Mouse (Mus musculus): Measurements from ENCODE around the gene Cenpp.
"Not testable (repeated sequence)": the region's sequence is repeated elsewhere in the genome, so short reads cannot be mapped to it uniquely, and the experiment has no call there.

Cenpp gene

DNA sequence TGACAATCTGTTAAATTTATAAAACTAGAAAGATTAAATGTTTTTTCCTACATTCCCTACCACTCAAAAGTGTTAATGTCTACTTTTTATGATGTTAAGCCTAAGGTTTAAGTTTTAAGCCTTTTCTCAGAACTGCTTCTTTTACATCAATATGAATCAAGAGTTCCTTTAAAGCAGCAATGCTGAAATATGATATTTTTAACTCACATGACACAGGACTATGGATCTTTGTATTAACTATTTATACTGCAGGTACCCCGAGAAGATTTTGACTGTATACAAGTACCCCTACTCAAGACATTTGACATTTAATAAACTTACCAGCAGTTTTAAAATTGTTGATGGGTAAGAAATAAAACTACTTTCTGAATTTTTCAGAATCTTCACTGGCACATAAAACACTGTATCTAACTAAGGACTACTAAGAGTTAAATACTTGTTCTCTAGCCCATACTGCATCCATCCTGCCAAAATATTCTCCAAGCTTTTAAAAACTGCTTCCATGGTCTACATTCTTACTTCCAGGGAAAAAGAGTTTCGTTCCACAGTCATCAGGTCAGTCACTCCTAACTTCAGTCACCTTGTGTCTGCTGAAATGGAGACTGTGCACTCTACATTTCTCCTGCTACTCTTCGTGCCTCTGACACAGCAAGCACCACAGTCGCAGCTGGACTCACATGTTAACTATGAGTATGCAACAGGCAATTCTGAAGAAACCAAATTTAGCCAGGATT is 43.8 kb downstream of the Cenpp start:
- no peak for DNase-seq (ENCODE audit: low read depth in 1 of 2, low spot score in 2 of 2)

DNA sequence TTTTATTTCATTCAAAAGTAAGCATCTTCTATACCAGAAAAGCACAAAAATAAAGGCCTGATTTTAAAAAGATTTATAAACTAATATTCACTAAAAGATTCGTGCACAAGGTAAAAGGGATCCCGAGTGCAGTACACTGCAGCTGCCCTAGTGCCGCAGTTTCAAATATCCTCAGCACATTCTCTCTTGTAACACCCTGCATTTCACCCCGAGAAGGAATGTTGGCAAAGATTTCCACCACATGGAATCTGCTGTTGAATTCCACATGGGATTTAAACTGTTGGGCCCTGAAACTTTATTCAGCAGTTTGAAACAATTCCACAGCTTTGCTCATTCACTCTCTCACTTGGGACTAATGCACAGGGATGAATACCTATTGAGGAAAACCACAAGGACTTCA is 44.9 kb downstream of the Cenpp start, which contains the start of gene Ogn:
Gene Ogn (plus strand): TSS at position 333 of the 400 bp plus-strand sequence.
- no peak for DNase-seq (ENCODE audit: low read depth in 1 of 2, low spot score in 2 of 2)

DNA sequence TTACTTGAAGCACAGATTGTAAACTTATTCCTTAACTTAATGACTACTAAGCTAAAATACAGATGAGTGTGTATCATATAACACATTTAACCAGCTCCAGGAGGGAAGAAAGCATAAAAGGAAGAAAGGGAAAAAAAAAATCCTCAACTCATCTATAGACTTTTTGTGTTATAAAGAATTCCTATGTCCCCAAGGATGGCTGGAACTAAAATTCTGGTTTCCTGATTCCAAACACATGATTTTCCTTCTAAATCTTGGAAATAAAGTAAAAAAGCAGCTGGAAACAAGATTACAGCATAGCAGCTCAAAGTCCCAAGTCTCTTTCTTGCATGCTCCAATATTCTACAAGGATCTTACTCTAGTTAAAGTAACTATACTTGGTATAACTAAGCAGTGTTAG is 49.0 kb downstream of the Cenpp start:
- no peak for DNase-seq (ENCODE audit: low read depth in 1 of 2, low spot score in 2 of 2)

GRCm38 (mm10) chr13:49602541-49602940 is 50.0 kb downstream of the Cenpp start:
- DNase-seq (ENCODE audit: low read depth in 1 of 2, low spot score in 2 of 2): not testable (repeated sequence)

DNA sequence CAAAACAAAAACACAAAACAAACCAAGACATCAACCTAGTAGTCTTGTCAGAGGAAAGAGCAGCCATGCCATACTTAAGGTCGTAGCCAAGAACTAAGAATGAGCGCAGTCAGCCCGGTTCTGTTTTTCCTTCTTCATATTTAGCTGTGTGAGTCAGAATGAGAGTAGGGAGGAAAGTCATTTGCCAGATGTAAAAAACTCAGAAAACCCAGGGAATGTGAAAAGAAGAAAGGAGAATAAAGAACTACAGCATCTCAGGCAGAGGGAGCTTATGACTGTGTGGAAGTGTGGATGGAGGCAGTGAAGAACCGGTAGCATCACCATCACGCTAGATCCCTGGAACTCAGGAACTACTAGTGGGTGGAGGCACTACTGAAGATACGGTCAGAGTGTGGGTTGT is 66.5 kb downstream of the Cenpp start:
- DNase-seq (ENCODE audit: low read depth in 1 of 2, low spot score in 2 of 2): no peak

GRCm38 (mm10) chr13:49584307-49585005 is 68.1 kb downstream of the Cenpp start:
- no peak for DNase-seq (ENCODE audit: low read depth in 1 of 2, low spot score in 2 of 2)

- DNase-seq (ENCODE audit: low read depth in 1 of 2, low spot score in 2 of 2): no peak
These were observed 68.7 kb downstream of the Cenpp start for GRCm38 (mm10) chr13:49583859-49584258.

DNA sequence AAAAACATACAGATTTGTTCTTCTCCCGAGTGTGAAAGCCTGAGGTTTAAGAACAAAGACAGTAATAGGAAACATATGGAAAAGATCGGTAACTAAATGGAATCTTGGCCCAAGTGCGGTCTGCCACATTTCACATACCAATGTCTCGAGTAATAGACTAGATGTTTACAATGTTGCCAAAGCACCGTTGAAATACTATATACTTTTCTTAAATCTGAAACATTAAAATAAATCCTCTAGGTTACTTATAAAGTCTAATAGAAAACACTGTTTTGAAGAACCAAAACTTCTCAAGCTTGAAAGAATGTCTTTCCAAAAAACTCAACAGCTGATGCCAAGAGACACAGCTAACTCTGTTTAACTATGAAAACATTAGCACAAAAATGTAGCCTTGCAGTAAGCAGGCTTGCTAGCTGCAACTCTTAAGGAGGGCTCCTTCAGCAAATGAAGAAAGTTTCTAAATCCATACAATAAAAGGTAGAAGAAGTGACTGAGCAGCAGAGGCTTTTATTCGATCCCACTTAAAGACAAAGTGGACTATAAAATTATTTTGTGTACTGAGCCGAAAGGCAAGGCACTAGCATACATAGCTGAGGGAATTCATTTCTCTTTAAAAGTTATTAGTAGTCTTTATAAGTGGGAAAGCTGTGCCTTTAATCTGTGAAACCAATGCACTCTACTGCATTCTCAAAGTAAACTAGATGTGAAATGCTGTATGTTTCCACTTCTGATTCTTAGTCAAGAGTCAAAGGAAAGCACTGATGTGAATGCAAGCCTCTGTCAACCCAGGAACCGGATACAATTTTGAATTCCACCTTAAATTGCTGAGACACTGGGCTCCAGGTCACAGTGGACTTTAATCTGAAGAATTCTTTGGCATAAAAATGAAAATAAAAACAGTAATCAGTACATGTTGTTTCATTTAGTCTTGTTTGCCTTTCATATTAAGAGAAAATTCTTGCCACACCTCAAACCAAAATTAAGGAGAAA is 70.7 kb downstream of the Cenpp start, which contains the start of gene Omd:
Gene Omd (plus strand): TSS at position 922 of the 990 bp plus-strand sequence.
- no peak for DNase-seq (ENCODE audit: low read depth in 1 of 2, low spot score in 2 of 2)

GRCm38 (mm10) chr13:49571418-49571817 is 81.2 kb downstream of the Cenpp start:
- DNase-seq (ENCODE audit: low read depth in 1 of 2, low spot score in 2 of 2): no peak

GRCm38 (mm10) chr13:49570371-49570770 is 82.2 kb downstream of the Cenpp start:
- no peak for DNase-seq (ENCODE audit: low read depth in 1 of 2, low spot score in 2 of 2)

DNA sequence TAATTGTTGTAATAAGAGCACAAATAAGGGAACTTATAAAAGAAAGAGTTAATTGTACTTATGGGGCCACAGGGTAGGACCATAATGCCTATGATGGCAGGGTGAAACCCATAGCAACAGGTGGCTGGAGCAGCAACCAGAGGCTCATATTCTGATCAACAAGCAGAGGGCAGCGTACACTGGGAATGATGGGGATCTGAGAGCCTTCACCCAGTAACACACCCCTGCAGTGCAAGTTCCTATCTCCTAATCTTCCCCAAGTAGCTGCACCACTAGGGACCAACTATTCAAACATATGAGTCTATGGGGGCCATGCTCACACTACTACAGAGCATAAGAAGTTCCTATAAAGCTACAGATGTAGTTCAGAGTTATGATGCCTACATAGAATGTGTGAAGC is 88.2 kb downstream of the Cenpp start:
- no peak for DNase-seq (ENCODE audit: low read depth in 1 of 2, low spot score in 2 of 2)

DNA sequence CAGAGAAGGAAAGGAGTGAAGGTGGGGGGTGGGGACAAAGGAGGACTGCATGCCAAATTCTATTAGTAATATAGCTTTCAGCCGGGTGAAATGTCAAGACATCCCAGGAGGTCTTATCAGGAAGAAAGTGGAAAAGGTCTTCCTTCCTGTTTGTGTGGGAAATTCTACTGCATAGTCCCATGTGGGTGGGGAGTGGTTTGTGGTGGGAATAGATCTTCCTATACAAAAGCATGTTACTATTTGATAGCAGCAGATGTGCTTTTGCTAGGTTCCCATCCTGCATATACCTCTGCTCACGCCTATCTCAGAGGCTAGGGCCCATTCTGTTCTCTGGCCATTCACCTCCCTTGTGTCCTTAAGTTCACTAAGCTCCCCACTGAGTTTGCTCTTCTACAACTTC is 91.7 kb downstream of the Cenpp start:
- no peak for DNase-seq (ENCODE audit: low read depth in 1 of 2, low spot score in 2 of 2)

DNA sequence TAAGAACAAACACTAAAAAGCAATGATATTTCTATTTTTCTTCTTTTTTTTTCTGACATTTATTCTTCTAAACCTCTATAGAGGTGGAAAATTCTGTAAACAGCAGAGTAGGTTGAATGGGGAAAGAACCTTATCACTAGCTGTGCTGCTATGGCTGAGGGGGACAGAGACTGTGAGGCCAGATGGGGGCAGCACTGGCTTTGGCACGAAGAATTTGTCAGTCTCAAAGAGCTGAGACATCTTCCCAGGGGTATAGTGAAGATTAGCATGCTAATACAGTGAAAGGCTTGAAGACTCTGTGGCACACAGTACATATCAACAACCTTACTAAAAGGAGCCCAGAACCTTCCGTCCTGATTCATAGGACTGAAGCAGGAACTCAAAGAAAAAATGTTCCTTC is 93.4 kb downstream of the Cenpp start:
- no peak for DNase-seq (ENCODE audit: low read depth in 1 of 2, low spot score in 2 of 2)

- DNase-seq (ENCODE audit: low read depth in 1 of 2, low spot score in 2 of 2): no peak
These were observed 95.7 kb downstream of the Cenpp start for GRCm38 (mm10) chr13:49556924-49557323.

DNA sequence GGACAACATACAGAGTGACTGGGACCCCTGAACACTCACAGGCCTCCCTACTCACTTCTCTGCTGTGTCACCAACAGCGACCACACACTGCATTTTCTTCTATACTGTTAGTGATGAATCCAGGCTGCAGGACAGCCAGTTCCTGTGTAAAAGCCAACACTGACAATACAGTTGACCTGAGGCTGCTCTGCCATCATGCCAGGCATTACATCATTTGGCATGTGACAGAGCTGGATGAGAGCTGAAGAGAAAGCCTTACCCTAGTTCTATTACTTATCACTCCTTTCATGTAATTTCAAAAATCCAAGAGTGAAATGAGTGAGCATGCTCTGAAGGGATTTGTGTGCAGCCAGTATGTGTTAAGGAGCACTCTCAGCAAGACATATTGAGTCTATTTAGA is 96.4 kb downstream of the Cenpp start:
- DNase-seq (ENCODE audit: low read depth in 1 of 2, low spot score in 2 of 2): no peak

DNA sequence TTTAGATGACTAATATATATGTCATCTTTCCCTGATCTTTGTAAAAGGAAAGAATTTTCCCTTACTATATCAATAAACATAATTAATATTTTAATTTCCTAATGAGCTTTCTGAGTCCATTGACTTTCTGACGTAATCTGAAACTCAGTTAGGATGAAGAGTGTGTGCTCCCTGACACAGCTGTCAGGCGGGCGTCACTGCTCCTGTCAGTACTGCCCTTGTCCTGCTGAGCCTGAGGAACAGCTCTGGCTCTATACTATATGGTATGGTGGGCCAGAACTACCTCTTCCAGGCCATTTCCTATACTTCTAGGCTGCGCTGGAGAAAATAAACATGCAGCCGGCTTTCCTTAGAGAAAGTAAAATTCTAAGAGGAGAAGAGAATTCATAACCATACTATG is 98.1 kb downstream of the Cenpp start:
- no peak for DNase-seq (ENCODE audit: low read depth in 1 of 2, low spot score in 2 of 2)

- DNase-seq (ENCODE audit: low read depth in 1 of 2, low spot score in 2 of 2): no peak
These were observed 103.0 kb downstream of the Cenpp start for GRCm38 (mm10) chr13:49549616-49550015.

GRCm38 (mm10) chr13:49547563-49548150 is 104.9 kb downstream of the Cenpp start:
- no peak for DNase-seq (ENCODE audit: low read depth in 1 of 2, low spot score in 2 of 2)

- no peak for DNase-seq (ENCODE audit: low read depth in 1 of 2, low spot score in 2 of 2)
These were observed 106.1 kb downstream of the Cenpp start for GRCm38 (mm10) chr13:49546517-49546916.

DNA sequence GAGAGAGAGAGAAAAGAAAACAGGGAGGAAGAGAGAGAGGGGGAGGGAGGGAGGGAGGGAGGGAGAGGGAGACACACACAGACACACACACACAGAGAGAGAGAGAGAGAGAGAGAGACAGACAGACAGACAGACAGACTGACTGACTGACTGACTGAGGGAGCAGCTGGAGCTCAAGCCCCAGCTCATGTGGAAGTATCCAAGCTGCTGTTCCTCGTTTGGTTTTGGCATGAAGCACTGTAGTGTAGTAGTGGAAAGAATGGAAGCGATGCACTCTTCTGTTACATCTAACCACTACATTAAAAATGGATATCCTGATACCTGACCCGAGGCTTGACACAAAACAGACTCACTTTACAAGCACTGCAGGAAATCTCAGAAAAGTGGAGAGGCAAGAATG is 106.9 kb downstream of the Cenpp start:
- DNase-seq (ENCODE audit: low read depth in 1 of 2, low spot score in 2 of 2): no peak

DNA sequence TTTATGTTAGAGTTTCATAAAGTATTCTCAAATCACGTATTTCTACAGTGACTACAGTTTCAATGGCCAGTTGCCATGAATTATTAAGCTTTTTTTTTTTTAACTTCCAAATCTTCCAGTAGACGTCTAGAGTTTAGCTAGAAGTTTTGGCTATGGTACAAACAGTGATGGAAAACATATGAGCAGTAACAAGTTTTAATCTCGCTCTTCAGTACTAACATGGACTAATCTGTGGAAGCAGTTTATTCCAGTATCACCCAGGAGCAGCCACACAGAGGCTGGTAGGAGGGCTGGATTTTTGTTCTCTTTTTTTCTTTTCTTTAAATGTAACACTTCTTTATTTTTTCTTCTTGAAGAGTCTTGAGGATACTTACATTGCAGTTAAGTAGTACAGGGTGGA is 108.3 kb downstream of the Cenpp start, which contains the start of gene Aspn:
Gene Aspn (plus strand): TSS at position 165 of the 400 bp plus-strand sequence.
- no peak for DNase-seq (ENCODE audit: low read depth in 1 of 2, low spot score in 2 of 2)

Data from monocyte, adult 2 months (primary cell).